Mouse (Mus musculus) cortical plate, adult 2 months (tissue): ENCODE data around the gene Tbc1d32.
A peak's percentile ranks its signal among the peaks of the same experiment; 100 is the strongest.

Experiments
- CTCF ChIP-seq: fragments of 200-500 bp; IDR thresholded peaks from 2 replicates; pipeline ENCODE4 v1.5.1; 2011; ENCODE audit warnings: mild to moderate bottlenecking, control low read depth, low read length; ENCODE audit not compliant: insufficient read depth; ENCODE audit errors: extremely low read depth
- POLR2A ChIP-seq: fragments of 200-500 bp; IDR thresholded peaks from 2 replicates; pipeline ENCODE4 v1.6.1; 2011; ENCODE audit warnings: mild to moderate bottlenecking, low read length, control low read depth; ENCODE audit not compliant: insufficient read depth; ENCODE audit errors: extremely low read depth

DNA sequence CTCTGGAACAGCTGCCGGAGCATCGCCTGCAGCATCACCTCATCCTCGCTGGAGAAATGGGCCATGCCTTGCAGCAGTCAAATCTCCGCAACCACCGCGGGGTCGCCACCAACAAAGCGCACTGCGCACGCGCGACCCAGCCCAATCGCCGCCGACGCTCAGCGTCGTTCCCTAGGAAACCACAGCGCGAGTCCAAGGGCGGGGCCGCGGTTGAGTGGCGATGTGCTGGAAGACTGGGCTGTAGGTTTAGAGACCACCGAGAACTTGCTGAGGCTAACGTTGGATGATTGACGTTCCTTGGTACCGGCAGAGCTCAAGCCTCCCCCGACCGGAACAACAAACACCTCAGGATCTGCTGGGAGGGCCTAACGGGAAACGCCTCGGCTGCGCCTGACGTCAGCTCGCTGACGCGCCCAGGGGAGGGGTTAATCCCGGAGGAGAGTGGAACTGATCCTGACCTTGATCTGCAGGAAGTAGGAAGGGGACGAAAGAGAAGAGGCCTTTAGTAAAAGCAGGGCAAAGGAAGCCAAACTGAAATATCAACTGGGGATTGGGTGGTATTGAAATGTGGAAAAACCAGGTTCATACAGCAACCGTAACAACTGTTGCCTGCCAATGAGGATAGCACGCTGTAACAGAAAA, at the start of gene Tbc1d32:
- TF ChIP-seq CTCF (no peak), POLR2A (peak; percentile 96)
